Mouse (Mus musculus) small intestine, adult 2 months (tissue): ENCODE measurements at regions not wholly inside any gene's neighbourhood (a gene's known extent, or its start where the extent isn't known, plus 50 kb on each side); places are given as distances from the start of the nearest gene placed in this dataset.

Source experiments
- CTCF ChIP-seq: fragments of 200-500 bp; IDR thresholded peaks from 2 replicates; pipeline ENCODE4 v1.5.1; 2012; ENCODE audit warnings: low read depth, mild to moderate bottlenecking, control low read depth, inconsistent platforms, low read length, moderate library complexity, mixed read lengths; ENCODE audit not compliant: insufficient replicate concordance, insufficient read length; ENCODE audit errors: extremely low read depth
- POLR2A ChIP-seq: fragments of 200-500 bp; IDR thresholded peaks from 2 replicates; pipeline ENCODE4 v1.6.1; 2012; ENCODE audit warnings: low read depth, mild to moderate bottlenecking, control low read depth, inconsistent platforms, low read length, moderate library complexity

DNA sequence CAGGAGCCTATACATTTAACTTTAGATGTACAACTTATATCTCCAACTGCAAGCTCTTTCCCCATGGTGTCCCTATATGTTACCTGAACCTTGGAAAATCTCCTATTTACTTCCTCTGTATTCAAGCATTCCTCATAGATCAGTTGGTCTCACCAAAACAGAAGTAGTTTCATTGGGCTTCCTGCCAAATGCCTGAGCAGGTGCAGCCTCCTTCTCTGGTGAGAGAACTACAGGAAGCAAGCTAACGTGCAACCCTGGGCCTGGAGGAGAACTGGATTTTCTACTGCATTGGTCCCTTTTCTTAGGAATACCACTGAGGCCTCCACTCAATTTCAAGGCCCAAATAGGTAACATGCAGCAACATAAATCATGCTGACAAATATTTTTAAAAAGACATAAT, 400.6 kb upstream of the Actbl2 start:
- TF ChIP-seq CTCF (no peak), POLR2A (no peak)
